Mouse (Mus musculus): Measurements from ENCODE around the gene Vsig10. TPM values are rescaled to one million over a fixed set of nuclear protein-coding genes. Genes with fewer than 3 reads are reported as not detected.

Gene Vsig10
- polyA plus RNA-seq, 1 experiment from 2014 or later: 5.4 TPM

Other genes with a start within 250 kb of the Vsig10 start
- gene Suds3, start 203.0 kb upstream of the Vsig10 start, polyA plus RNA-seq (2016; fragmentation: Nextera tagmentation; extraction: Ambion mirVana): 54.8 and 76.3 TPM in 2 replicates
- 12.2 and 18.6 TPM in 2 replicates for gene Taok3, start 199.0 kb upstream of the Vsig10 start, polyA plus RNA-seq (2016; fragmentation: Nextera tagmentation; extraction: Ambion mirVana)
- gene Pebp1, start 31.5 kb upstream of the Vsig10 start, polyA plus RNA-seq (2016; fragmentation: Nextera tagmentation; extraction: Ambion mirVana): 614 and 687 TPM in 2 replicates
- gene Wsb2, start 38.2 kb downstream of the Vsig10 start, polyA plus RNA-seq (2016; fragmentation: Nextera tagmentation; extraction: Ambion mirVana): 79.6 and 88.4 TPM in 2 replicates
- 91.6 and 105 TPM in 2 replicates for gene Rfc5, start 70.0 kb downstream of the Vsig10 start, polyA plus RNA-seq (2016; fragmentation: Nextera tagmentation; extraction: Ambion mirVana)
- 0.09 and 0.11 TPM in 2 replicates for gene Ksr2, start 94.9 kb downstream of the Vsig10 start, polyA plus RNA-seq (2016; fragmentation: Nextera tagmentation; extraction: Ambion mirVana)

Data from heart, embryonic 10.5 days (tissue).